Comparison of ENCODE assay signal across 23 mouse cellular contexts in the genomic region with DNA sequence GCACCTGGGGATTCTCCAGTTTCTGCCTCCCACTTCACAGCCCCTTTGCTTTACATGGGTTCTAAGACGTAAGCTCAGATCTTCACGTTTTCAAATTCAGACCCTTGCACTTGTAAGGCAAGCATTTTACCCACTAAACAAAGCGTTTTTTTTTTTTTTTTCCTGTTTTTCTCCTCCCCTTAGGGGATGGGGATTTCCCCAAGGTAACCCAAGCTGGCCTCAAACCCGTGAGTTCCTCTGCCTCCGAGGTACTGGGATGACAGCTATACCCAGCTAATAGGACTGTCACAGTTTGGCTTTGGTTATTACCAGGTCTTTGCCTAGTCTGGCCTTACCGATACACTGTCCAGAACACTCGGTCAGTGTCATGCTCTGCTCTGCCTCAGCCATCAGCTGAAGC.
"Had no signal": no experiment of that assay in that cellular context is flagged by ENCODE, and none has a peak within 500 bp of the region (broad histone marks: within the 10 kb centered on the region; RNA-seq: fewer than 3 reads in every experiment).

No protein-coding gene starts in this region.

- H3K9me3 ChIP-seq: heart, embryonic 12.5 days; hindbrain, embryonic 10.5 days; hindbrain, embryonic 12.5 days; limb, embryonic 13.5 days; limb, embryonic 15.5 days; liver, embryonic 12.5 days had no signal

- H3K27ac ChIP-seq: heart, adult 2 months; hindbrain, embryonic 10.5 days; hindbrain, embryonic 12.5 days; hindbrain, embryonic 14.5 days; layer of hippocampus, adult 2 months; left cerebral cortex, adult 2 months; limb, embryonic 13.5 days; limb, embryonic 15.5 days; liver, embryonic 12.5 days; liver, embryonic 14.5 days had no signal

- H3K27me3 ChIP-seq: heart, embryonic 12.5 days; hindbrain, embryonic 12.5 days; limb, embryonic 13.5 days; limb, embryonic 15.5 days; liver, embryonic 12.5 days had no signal

- H3K4me3 ChIP-seq: heart, adult 2 months; heart, embryonic 12.5 days; hindbrain, embryonic 10.5 days; hindbrain, embryonic 12.5 days; layer of hippocampus, adult 2 months; left cerebral cortex, adult 2 months; limb, embryonic 13.5 days; limb, embryonic 15.5 days; liver, embryonic 12.5 days had no signal

- H3K4me2 ChIP-seq: hindbrain, embryonic 12.5 days; hindbrain, embryonic 14.5 days; limb, embryonic 13.5 days; limb, embryonic 15.5 days; liver, embryonic 12.5 days had no signal

- H3K36me3 ChIP-seq: heart, embryonic 12.5 days; hindbrain, embryonic 10.5 days; hindbrain, embryonic 12.5 days; limb, embryonic 13.5 days; limb, embryonic 15.5 days; liver, embryonic 12.5 days had no signal

- ATAC-seq: hindbrain, embryonic 16.5 days; intestine, embryonic 16.5 days; liver, embryonic 12.5 days had no signal

- H3K9ac ChIP-seq: heart, embryonic 12.5 days; hindbrain, embryonic 12.5 days; hindbrain, embryonic 14.5 days; limb, embryonic 13.5 days; limb, embryonic 15.5 days; liver, embryonic 12.5 days; liver, embryonic 14.5 days had no signal

- DNase-seq: gastrocnemius, postnatal 14 days; gastrocnemius, postnatal 36 days; heart, adult 2 months; heart, postnatal 10 days; heart, postnatal 4 days; kidney, adult 11 months; kidney, adult 2 months; kidney, adult 9 months; kidney, postnatal 10 days; kidney, postnatal 25 days; kidney, postnatal 4 days had no signal
